Mouse (Mus musculus) c-Kit-positive CD71-positive TER-119-negative erythroid progenitor cells, embryonic 14.5 days (primary cell): ENCODE results near the gene Olfr615.
"Not testable (repeated sequence)": the region's sequence is repeated elsewhere in the genome, so short reads cannot be mapped to it uniquely, and the experiment has no call there.

Experiments used
- DNase-seq: peaks from one replicate; pipeline ENCODE4 v3.0.0-alpha.2; 2013; ENCODE audit warnings: low read depth

Olfr615 gene

GRCm38 (mm10) chr7:103555779-103556178 is at the start of gene Olfr615:
Gene Olfr615, plus strand, starts transcription at chr7:103556079.
- DNase-seq, result no peak

DNA sequence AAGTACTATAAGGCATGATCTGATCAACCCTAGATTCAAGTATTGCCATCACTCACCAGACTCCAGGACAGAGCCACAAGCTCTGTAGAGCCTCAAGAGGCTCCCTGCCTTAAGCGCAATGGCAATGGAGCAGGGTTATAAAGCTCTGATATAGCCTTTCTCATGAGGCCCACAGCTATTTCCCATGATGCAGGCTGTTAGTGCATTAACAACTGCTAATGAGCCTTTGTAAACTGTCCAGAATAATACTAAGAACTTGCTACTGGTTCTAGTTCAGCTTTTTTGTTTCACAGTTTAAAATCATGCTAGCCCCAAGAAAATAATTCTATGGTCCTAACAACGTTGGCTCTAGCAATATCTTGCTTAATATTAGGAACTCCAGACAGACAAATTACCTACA is 43.9 kb upstream of the Olfr615 start, which contains the start of gene Olfr610:
Gene Olfr610 (minus strand): TSS at position 101 of the 400 bp plus-strand sequence.
- no peak for DNase-seq

DNA sequence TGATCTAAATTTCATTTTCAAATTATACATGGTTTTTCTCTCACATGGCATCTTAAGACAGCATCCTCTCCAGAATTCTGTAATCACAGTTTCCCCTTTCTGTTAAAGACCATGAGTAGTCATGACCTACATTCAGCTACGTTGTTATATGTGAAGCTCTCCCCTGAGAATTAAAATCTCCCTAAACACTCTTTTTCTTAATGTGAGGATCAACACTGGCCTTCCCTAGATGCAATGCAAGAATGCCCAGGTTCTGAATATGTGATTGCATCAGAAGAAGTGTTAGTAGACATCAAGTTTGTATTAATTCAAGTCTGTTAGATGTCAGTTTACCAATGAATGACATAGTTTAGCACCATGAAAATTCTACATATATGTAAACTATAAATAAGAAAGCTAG is 35.1 kb upstream of the Olfr615 start, which contains the start of gene Olfr611:
Gene Olfr611 (minus strand): TSS at position 101 of the 400 bp plus-strand sequence.
- DNase-seq, result not testable (repeated sequence)

GRCm38 (mm10) chr7:103542617-103543016 is 13.3 kb upstream of the Olfr615 start, which contains the start of gene Olfr612:
Gene Olfr612, minus strand, starts transcription at chr7:103542717.
- DNase-seq, result not testable (repeated sequence)

DNA sequence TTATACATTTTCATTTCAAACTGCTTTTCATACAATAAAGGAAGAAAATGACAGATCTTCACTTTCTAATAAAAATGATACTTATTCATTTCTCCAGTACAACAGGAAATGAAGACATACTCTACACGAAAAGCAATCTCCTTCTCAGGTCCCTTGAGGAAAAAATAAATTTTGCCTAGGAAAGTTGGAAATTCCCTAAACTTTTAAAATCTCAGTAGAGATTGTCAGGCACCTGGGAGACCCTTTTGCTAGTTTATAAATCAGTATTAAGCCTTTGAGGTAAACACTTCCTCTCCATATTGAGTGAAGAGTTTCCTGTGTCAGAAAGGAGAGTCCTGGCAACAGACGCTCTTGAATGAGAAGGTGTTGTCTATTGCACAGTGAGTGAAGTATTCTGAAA is 8.1 kb upstream of the Olfr615 start, which contains the start of gene Olfr613:
Gene Olfr613 (plus strand): TSS at position 301 of the 400 bp plus-strand sequence.
- DNase-seq, result no peak

- no peak for DNase-seq
Measured at GRCm38 (mm10) chr7:103569043-103569442, 13.2 kb downstream of the Olfr615 start, which contains the start of gene Olfr616. Gene Olfr616, minus strand, starts transcription at chr7:103569143.

- DNase-seq, result no peak
Measured at GRCm38 (mm10) chr7:103572761-103573160, 16.9 kb downstream of the Olfr615 start, which contains the start of gene Olfr617. Gene Olfr617, plus strand, starts transcription at chr7:103573061.

GRCm38 (mm10) chr7:103589803-103590202 is 33.9 kb downstream of the Olfr615 start, which contains the start of gene Olfr618:
Gene Olfr618, plus strand, starts transcription at chr7:103590103.
- no peak for DNase-seq

- DNase-seq, result no peak
Measured at GRCm38 (mm10) chr7:103600275-103600674, 44.4 kb downstream of the Olfr615 start, which contains the start of gene Olfr619. Gene Olfr619, plus strand, starts transcription at chr7:103600575.

DNA sequence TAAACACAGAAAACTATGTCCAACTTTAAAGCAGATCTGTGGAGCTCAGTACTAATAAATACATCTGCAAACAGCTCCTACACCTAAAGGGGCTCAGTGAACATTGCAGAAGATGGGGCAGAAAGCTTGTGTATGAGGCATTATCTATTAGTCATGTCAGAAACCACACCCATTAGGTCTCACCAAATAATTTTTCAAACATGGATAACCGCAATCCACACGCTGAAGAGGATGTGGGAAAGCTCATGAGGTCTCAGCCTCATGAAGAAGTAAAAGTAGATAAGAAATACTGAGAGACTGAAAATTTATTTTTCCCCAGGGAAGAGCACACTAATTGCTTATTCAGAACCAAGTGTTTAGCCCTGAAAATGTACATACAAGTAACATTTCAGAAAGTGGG is 51.5 kb downstream of the Olfr615 start:
- DNase-seq, result no peak

DNA sequence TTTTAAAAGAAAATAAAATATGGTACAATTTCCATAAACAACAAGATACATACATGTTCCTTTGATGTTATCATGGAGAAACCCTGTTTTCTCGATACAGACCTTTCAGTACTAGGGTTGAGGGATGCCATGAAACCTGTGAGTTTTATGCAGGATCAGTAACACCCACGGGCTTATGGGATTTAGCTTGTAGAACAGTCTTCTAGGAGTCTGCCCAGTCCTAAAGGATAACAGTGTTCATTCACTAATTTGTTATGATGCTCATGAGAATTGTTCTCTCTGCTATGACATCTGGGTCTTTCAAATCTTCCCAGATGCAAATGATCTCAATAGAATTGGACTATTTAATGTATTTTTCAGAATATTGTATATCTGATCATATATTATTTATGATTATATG is 56.6 kb downstream of the Olfr615 start, which contains the start of gene Olfr620:
Gene Olfr620 (minus strand): TSS at position 101 of the 400 bp plus-strand sequence.
- DNase-seq, result no peak
